8 mouse cellular contexts compared by ENCODE assay signal in the genomic region with DNA sequence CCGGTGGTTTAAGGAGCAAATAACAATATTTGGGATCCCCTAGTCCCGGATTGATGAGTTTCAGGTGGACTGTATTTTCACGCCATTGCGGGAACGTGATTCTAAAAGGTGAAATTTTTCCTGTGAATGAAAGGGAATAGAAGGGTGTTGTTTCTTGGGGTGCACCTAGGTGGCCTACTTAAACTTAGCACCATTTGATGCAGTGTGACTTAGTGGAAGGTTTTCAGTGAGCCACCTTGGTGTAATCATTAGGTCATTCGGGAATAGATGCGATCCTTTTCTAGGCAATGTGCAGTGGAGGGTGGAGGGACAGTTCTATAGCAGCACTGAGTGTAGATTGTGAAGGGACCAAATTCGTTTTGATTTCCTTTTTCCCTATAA. TPM values are rescaled to one million over a fixed set of nuclear protein-coding genes. Genes with fewer than 3 reads are reported as not detected.
A peak's percentile ranks its signal among the peaks of the same experiment; 100 is the strongest.
DNase-seq lines count a peak whose midpoint lies in the region; ATAC-seq and TF ChIP-seq lines count a peak whose summit lies in the region.

No protein-coding gene starts in this region.

- WGBS in kidney, postnatal 0 days, result 4% methylated on average over 8 of the region's 8 CpGs
- WGBS in embryonic facial prominence, embryonic 11.5 days, result 7% methylated on average over 8 of the region's 8 CpGs
- 7% methylated on average over 8 of the region's 8 CpGs for WGBS in intestine, embryonic 16.5 days
- WGBS in neural tube, embryonic 13.5 days, result 4% methylated on average over 8 of the region's 8 CpGs

- H3K4me1 ChIP-seq in kidney, postnatal 0 days (replicated peaks; ENCODE audit: insufficient read depth, low read length), result 0 out of 2 replicates have a peak, but pooled peaks cover 6% of the 10 kb centered on the region
- no peaks in the 10 kb centered on the region for H3K4me1 ChIP-seq in embryonic facial prominence, embryonic 11.5 days (ENCODE audit: control insufficient read depth, insufficient read depth, low read length)
- H3K4me1 ChIP-seq in intestine, embryonic 16.5 days (ENCODE audit: control insufficient read depth, insufficient read depth, low read length), result peaks cover 6% of the 10 kb centered on the region; the same call in 1 of the 2 replicates
- peaks cover 29% of the 10 kb centered on the region for H3K4me1 ChIP-seq in neural tube, embryonic 13.5 days (replicated peaks)

- H3K27me3 ChIP-seq in kidney, postnatal 0 days (ENCODE audit: insufficient read depth, low read length), result no peaks in the 10 kb centered on the region
- no peaks in the 10 kb centered on the region for H3K27me3 ChIP-seq in embryonic facial prominence, embryonic 11.5 days (ENCODE audit: control insufficient read depth, insufficient read depth, low read length)
- no peaks in the 10 kb centered on the region for H3K27me3 ChIP-seq in intestine, embryonic 16.5 days (replicated peaks; ENCODE audit: control insufficient read depth, insufficient read depth, low read length)
- no peaks in the 10 kb centered on the region for H3K27me3 ChIP-seq in neural tube, embryonic 13.5 days

- peak overlapping the region; percentile 96 for H3K4me2 ChIP-seq in kidney, postnatal 0 days (ENCODE audit: low read length)
- H3K4me2 ChIP-seq in embryonic facial prominence, embryonic 11.5 days (ENCODE audit: low read depth, low read length), result peak overlapping the region; percentile 80
- H3K4me2 ChIP-seq in intestine, embryonic 16.5 days (ENCODE audit: low read depth, low read length), result peak overlapping the region; percentile 93
- peak overlapping the region; percentile 60 for H3K4me2 ChIP-seq in neural tube, embryonic 13.5 days

- H3K4me3 ChIP-seq in kidney, postnatal 0 days (replicated peaks; ENCODE audit: low read depth, low read length), result peak overlapping the region; percentile 96
- peak overlapping the region; percentile 90 for H3K4me3 ChIP-seq in embryonic facial prominence, embryonic 11.5 days (ENCODE audit: low read depth, low read length)
- peak overlapping the region; percentile 77 for H3K4me3 ChIP-seq in intestine, embryonic 16.5 days (ENCODE audit: low read length)
- peak overlapping the region; percentile 75 for H3K4me3 ChIP-seq in neural tube, embryonic 13.5 days

- no peak for ATAC-seq in kidney, postnatal 0 days (replicated peaks; ENCODE audit: low FRiP score, low read depth)
- no peak for ATAC-seq in embryonic facial prominence, embryonic 11.5 days (replicated peaks; ENCODE audit: insufficient number of reproducible peaks, low FRiP score, low TSS enrichment, low read depth)
- ATAC-seq in intestine, embryonic 16.5 days, result 0 out of 2 replicates have a peak, but pooled peaks have one; percentile 7
- no peak; the same call in 1 of the 2 replicates for ATAC-seq in neural tube, embryonic 13.5 days (ENCODE audit: low read depth)

- no peak overlapping the region; the same call in 1 of the 2 replicates for H3K27ac ChIP-seq in kidney, postnatal 0 days
- no peak overlapping the region for H3K27ac ChIP-seq in embryonic facial prominence, embryonic 11.5 days (replicated peaks; ENCODE audit: low read depth, low read length)
- H3K27ac ChIP-seq in intestine, embryonic 16.5 days (ENCODE audit: low read length), result no peak overlapping the region
- peak overlapping the region; percentile 98 for H3K27ac ChIP-seq in neural tube, embryonic 13.5 days (replicated peaks)

- H3K9me3 ChIP-seq in kidney, postnatal 0 days (replicated peaks; ENCODE audit: low read length), result no peaks in the 10 kb centered on the region
- H3K9me3 ChIP-seq in embryonic facial prominence, embryonic 11.5 days (replicated peaks; ENCODE audit: control insufficient read depth, low read length), result no peaks in the 10 kb centered on the region
- no peaks in the 10 kb centered on the region for H3K9me3 ChIP-seq in intestine, embryonic 16.5 days (ENCODE audit: control insufficient read depth, low read length)
- no peaks in the 10 kb centered on the region for H3K9me3 ChIP-seq in neural tube, embryonic 13.5 days

- TF ChIP-seq CTCF in kidney, postnatal 0 days (IDR thresholded peaks at IDR 0.05; ENCODE audit: low read depth), result 0 out of 2 replicates have a peak, but pooled peaks have one; percentile 6

- no peak for DNase-seq in kidney, postnatal 0 days (ENCODE audit: low spot score)
- no peak for DNase-seq in kidney, postnatal 14 days
- no peak for DNase-seq in embryonic facial prominence, embryonic 11.5 days (ENCODE audit: low spot score)
- no peak for DNase-seq in layer of hippocampus, adult 18-20 months (ENCODE audit: low spot score in 2 of 2)
- no peak for DNase-seq in adrenal gland, postnatal 14 days
- no peak for DNase-seq in cerebellum, postnatal 25 days

- H3K9ac ChIP-seq in kidney, postnatal 0 days (ENCODE audit: low read depth, low read length), result peak overlapping the region; percentile 88
- no peak overlapping the region for H3K9ac ChIP-seq in embryonic facial prominence, embryonic 11.5 days (replicated peaks; ENCODE audit: low read length)
- H3K9ac ChIP-seq in intestine, embryonic 16.5 days (ENCODE audit: low read depth, low read length), result peak overlapping the region; percentile 82
- peak overlapping the region; percentile 96 for H3K9ac ChIP-seq in neural tube, embryonic 13.5 days

- H3K36me3 ChIP-seq in kidney, postnatal 0 days (ENCODE audit: insufficient read depth, low read length), result no peaks in the 10 kb centered on the region
- no peaks in the 10 kb centered on the region for H3K36me3 ChIP-seq in embryonic facial prominence, embryonic 11.5 days (replicated peaks; ENCODE audit: control insufficient read depth, insufficient read depth, low read depth, low read length)
- no peaks in the 10 kb centered on the region for H3K36me3 ChIP-seq in intestine, embryonic 16.5 days (ENCODE audit: control insufficient read depth, insufficient read depth, low read length)
- H3K36me3 ChIP-seq in neural tube, embryonic 13.5 days, result no peaks in the 10 kb centered on the region

RNA-seq across cellular contexts. Expression of gene Ralgps2, which starts 0.7 kb away (rescaled TPM):
- 47.2 and 53.2 TPM in 2 replicates for polyA plus RNA-seq in kidney, postnatal 0 days (2015; fragmentation: Nextera tagmentation; extraction: Ambion mirVana)
- 76.1 and 84.9 TPM in 2 replicates for polyA plus RNA-seq in embryonic facial prominence, embryonic 11.5 days (2014; fragmentation: Nextera tagmentation; extraction: Ambion mirVana)
- polyA plus RNA-seq in intestine, embryonic 16.5 days (2015; fragmentation: Nextera tagmentation; extraction: Ambion mirVana), result 24.1 and 30.6 TPM in 2 replicates
- 91.7 and 92.9 TPM in 2 replicates for polyA plus RNA-seq in neural tube, embryonic 13.5 days (2015; fragmentation: Nextera tagmentation; extraction: Ambion mirVana)
- total RNA-seq in layer of hippocampus, adult 18-20 months (2021), result 10 to 100 TPM; 64.3 to 72.6 TPM
- 28.6 and 30.3 TPM in 2 replicates for total RNA-seq in adrenal gland, postnatal 14 days (2021)
